Mouse (Mus musculus) liver, adult (tissue): ENCODE measurements around the gene Pigo.

ENCODE experiments used
- GATA4 ChIP-seq: IDR thresholded peaks from 2 replicates; pipeline ENCODE4 v1.6.1; 2014; ENCODE audit warnings: mild to moderate bottlenecking, low read length; ENCODE audit not compliant: insufficient replicate concordance

Pigo gene

GRCm38 (mm10) chr4:43025084-43025960, at the start of gene Pigo:
Gene Pigo, minus strand, starts transcription at chr4:43025819.
- peak; percentile 36; the same call in 1 of the 2 replicates for TF ChIP-seq GATA4

GRCm38 (mm10) chr4:43074923-43075322, 49.3 kb upstream of the Pigo start:
- no peak for TF ChIP-seq GATA4

- no peak for TF ChIP-seq GATA4
These were observed 39.9 kb upstream of the Pigo start for GRCm38 (mm10) chr4:43065471-43065870.

GRCm38 (mm10) chr4:43060286-43060685, 34.7 kb upstream of the Pigo start:
- peak; percentile 26; the same call in 1 of the 2 replicates for TF ChIP-seq GATA4

- no peak for TF ChIP-seq GATA4
These were observed 34.1 kb upstream of the Pigo start for GRCm38 (mm10) chr4:43059697-43060096.

GRCm38 (mm10) chr4:43058753-43059654, 33.4 kb upstream of the Pigo start, which contains the start of gene Unc13b:
Gene Unc13b, plus strand, starts transcription at chr4:43058953.
- no peak for TF ChIP-seq GATA4

GRCm38 (mm10) chr4:43058392-43058752, 32.8 kb upstream of the Pigo start:
- TF ChIP-seq GATA4, result no peak

GRCm38 (mm10) chr4:43057654-43058053, 32.0 kb upstream of the Pigo start:
- TF ChIP-seq GATA4, result no peak

- no peak for TF ChIP-seq GATA4
These were observed 27.0 kb upstream of the Pigo start for GRCm38 (mm10) chr4:43052627-43053026.

- TF ChIP-seq GATA4, result no peak
These were observed 21.6 kb upstream of the Pigo start for GRCm38 (mm10) chr4:43047231-43047630.

GRCm38 (mm10) chr4:43046607-43047006, 21.0 kb upstream of the Pigo start:
- TF ChIP-seq GATA4, result no peak

GRCm38 (mm10) chr4:43045659-43046302, 20.2 kb upstream of the Pigo start, which contains the start of gene Fam214b:
Gene Fam214b, minus strand, starts transcription at chr4:43046220.
- TF ChIP-seq GATA4, result no peak; the same call in 1 of the 2 replicates

- no peak for TF ChIP-seq GATA4
These were observed 19.7 kb upstream of the Pigo start for GRCm38 (mm10) chr4:43045285-43045658.

GRCm38 (mm10) chr4:43044673-43045072, 19.1 kb upstream of the Pigo start:
- TF ChIP-seq GATA4, result no peak
